Mouse (Mus musculus): Measurements from ENCODE around the gene Akr1c13.

DNA sequence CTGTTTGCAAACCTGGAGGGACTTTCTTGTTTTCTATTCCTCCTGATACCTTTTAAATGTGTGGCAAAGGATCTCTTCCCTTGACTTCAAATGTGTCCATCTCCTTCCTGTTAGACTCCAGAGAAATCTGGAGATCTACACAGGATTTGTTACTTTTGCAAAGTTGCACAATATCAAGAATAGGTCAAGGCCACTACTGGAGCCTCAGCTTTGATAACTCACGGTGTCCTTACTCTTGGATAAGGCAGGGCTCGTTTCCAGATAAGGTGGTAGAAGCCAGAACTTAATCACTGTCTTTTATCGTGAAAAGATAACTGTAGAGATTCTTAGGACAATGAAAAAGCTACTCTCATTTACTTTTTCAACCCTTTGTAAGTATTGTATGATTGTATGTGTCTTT, 1.6 kb downstream of the Akr1c13 start:
- TF ChIP-seq POLR2A (IDR thresholded peaks at IDR 0.05; ENCODE audit: borderline replicate concordance, low read depth, low read length) = no peak
- TF ChIP-seq CTCF (IDR thresholded peaks at IDR 0.05; ENCODE audit: low read depth, low read length) = no peak
